Mouse (Mus musculus) liver, embryonic 11.5 days (tissue): ENCODE data around the gene Ncam2. TPM values are rescaled to one million over a fixed set of nuclear protein-coding genes. Genes with fewer than 3 reads are reported as not detected.

Source experiments
- ATAC-seq: fragments of 200-750 bp; cut with Nextera tagmentation; replicated peaks from 2 replicates; pipeline ENCODE4 v1.8.0; 2017; ENCODE audit warnings: moderate number of reproducible peaks, mild to moderate bottlenecking, moderate TSS enrichment, moderate library complexity; ENCODE audit not compliant: low FRiP score
- DNase-seq: peaks from one replicate; pipeline ENCODE4 v3.0.0-alpha.2; 2017; ENCODE audit warnings: low spot score
- H3K27ac ChIP-seq: fragments of 300-500 bp; sonication (generic); 2 replicates; pipeline ENCODE4 v1.5.1; 2014; ENCODE audit warnings: mild to moderate bottlenecking, low read depth, low read length, control low read depth
- H3K27me3 ChIP-seq: fragments of 300-500 bp; sonication (generic); replicated peaks from 2 replicates; pipeline ENCODE4 v1.6.1; 2014; ENCODE audit warnings: low read length, mixed read lengths; ENCODE audit not compliant: control insufficient read depth, insufficient read depth
- H3K36me3 ChIP-seq: fragments of 300-500 bp; sonication (generic); 2 replicates; pipeline ENCODE4 v1.6.1; 2014; ENCODE audit warnings: mild to moderate bottlenecking, low read length, moderate library complexity, mixed read lengths; ENCODE audit not compliant: control insufficient read depth, insufficient read depth
- H3K4me1 ChIP-seq: fragments of 300-500 bp; sonication (generic); replicated peaks from 2 replicates; pipeline ENCODE4 v1.6.1; 2014; ENCODE audit warnings: low read length, mixed read lengths; ENCODE audit not compliant: control insufficient read depth, insufficient read depth
- H3K4me2 ChIP-seq: fragments of 300-500 bp; sonication (generic); 2 replicates; pipeline ENCODE4 v1.6.1; 2014; ENCODE audit warnings: mild to moderate bottlenecking, control low read depth, moderate library complexity
- H3K4me3 ChIP-seq: fragments of 300-500 bp; sonication (generic); 2 replicates; pipeline ENCODE4 v1.5.1; 2014; ENCODE audit warnings: low read depth, low read length, control low read depth
- H3K9ac ChIP-seq: fragments of 300-500 bp; sonication (generic); 2 replicates; pipeline ENCODE4 v1.6.1; 2014; ENCODE audit warnings: low read depth, low read length, control low read depth
- H3K9me3 ChIP-seq: fragments of 300-500 bp; sonication (generic); 2 replicates; pipeline ENCODE4 v1.6.1; 2016; ENCODE audit warnings: low read length, inconsistent platforms, mixed read lengths; ENCODE audit not compliant: control insufficient read depth
- WGBS: fragments of 180-500 bp; shearing (Covaris S2); extraction: QIAGEN DNeasy Blood & Tissue Kit; methylation state at CpG from one replicate; pipeline ENCODE4 v1.1.7; 2014; 5-methylcytosine and 5-hydroxymethylcytosine counted together
- polyA plus RNA-seq: library from polyadenylated mRNA; unstranded; fragments of >200 nt; fragmentation: Nextera tagmentation; extraction: Ambion mirVana; gene quantifications from 2 replicates; pipeline ENCODE4 v1.2.1, GENCODE M21; 2014

The Ncam2 gene
- polyA plus RNA-seq, 1 experiment from 2014 or later: 0.23 TPM

GRCm38 (mm10) chr16:81201471-81201870 is 974 bp downstream of the Ncam2 start:
- Histone ChIP-seq H3K4me2 (no peak overlapping the region), H3K4me1 (no peaks in the 10 kb centered on the region), H3K9me3 (no peaks in the 10 kb centered on the region), H3K36me3 (no peaks in the 10 kb centered on the region), H3K4me3 (no peak overlapping the region), H3K9ac (no peak overlapping the region), H3K27me3 (no peaks in the 10 kb centered on the region; the same call in 1 of the 2 replicates), H3K27ac (no peak overlapping the region)
- DNase-seq (no peak), ATAC-seq (no peak)
- 44% methylated on average over 5 of the region's 5 CpGs for whole genome bisulfite sequencing

GRCm38 (mm10) chr16:81201992-81202391 is 1.5 kb downstream of the Ncam2 start:
- H3K4me1 ChIP-seq: no peaks in the 10 kb centered on the region
- H3K27me3 ChIP-seq: no peaks in the 10 kb centered on the region; the same call in 1 of the 2 replicates
- no peak for DNase-seq
- ATAC-seq: no peak
- no peak overlapping the region for H3K4me2 ChIP-seq
- no peak overlapping the region for H3K27ac ChIP-seq
- WGBS: 8% methylated on average over 4 of the region's 4 CpGs
- H3K4me3 ChIP-seq: no peak overlapping the region
- no peaks in the 10 kb centered on the region for H3K9me3 ChIP-seq
- no peaks in the 10 kb centered on the region for H3K36me3 ChIP-seq
- no peak overlapping the region for H3K9ac ChIP-seq

GRCm38 (mm10) chr16:81202721-81203161 is 2.2 kb downstream of the Ncam2 start:
- no peaks in the 10 kb centered on the region for H3K9me3 ChIP-seq
- 78% methylated on average over 8 of the region's 8 CpGs for WGBS
- H3K36me3 ChIP-seq: no peaks in the 10 kb centered on the region
- H3K4me3 ChIP-seq: no peak overlapping the region
- DNase-seq (no peak), ATAC-seq (no peak)
- H3K4me1 ChIP-seq: no peaks in the 10 kb centered on the region
- no peak overlapping the region for H3K27ac ChIP-seq
- no peaks in the 10 kb centered on the region; the same call in 1 of the 2 replicates for H3K27me3 ChIP-seq
- H3K9ac ChIP-seq: no peak overlapping the region
- H3K4me2 ChIP-seq: no peak overlapping the region

- H3K9me3 ChIP-seq: no peaks in the 10 kb centered on the region
- H3K9ac ChIP-seq: no peak overlapping the region
- no peak for ATAC-seq
- DNase-seq: no peak
- H3K4me1 ChIP-seq: no peaks in the 10 kb centered on the region
- H3K4me3 ChIP-seq: no peak overlapping the region
- H3K4me2 ChIP-seq: no peak overlapping the region
- WGBS: 78% methylated on average over 12 of the region's 12 CpGs
- no peaks in the 10 kb centered on the region for H3K36me3 ChIP-seq
- no peaks in the 10 kb centered on the region; the same call in 1 of the 2 replicates for H3K27me3 ChIP-seq
- no peak overlapping the region for H3K27ac ChIP-seq
Observed at GRCm38 (mm10) chr16:81204405-81205034, 4.0 kb downstream of the Ncam2 start.

GRCm38 (mm10) chr16:81221176-81221575 is 20.7 kb downstream of the Ncam2 start:
- Histone ChIP-seq H3K27ac (no peak overlapping the region), H3K4me2 (no peak overlapping the region), H3K9ac (no peak overlapping the region), H3K27me3 (no peaks in the 10 kb centered on the region), H3K4me1 (no peaks in the 10 kb centered on the region), H3K9me3 (no peaks in the 10 kb centered on the region), H3K4me3 (no peak overlapping the region), H3K36me3 (no peaks in the 10 kb centered on the region)
- WGBS: 75% methylated on average over 3 of the region's 3 CpGs
- ATAC-seq (no peak), DNase-seq (no peak)

- Histone ChIP-seq H3K27me3 (no peaks in the 10 kb centered on the region), H3K9ac (no peak overlapping the region), H3K27ac (no peak overlapping the region), H3K4me2 (no peak overlapping the region), H3K4me1 (no peaks in the 10 kb centered on the region), H3K4me3 (no peak overlapping the region), H3K36me3 (no peaks in the 10 kb centered on the region), H3K9me3 (no peaks in the 10 kb centered on the region)
- no peak for ATAC-seq
- no peak for DNase-seq
- 77% methylated on average over 1 of the region's 1 CpGs for WGBS
Observed at GRCm38 (mm10) chr16:81223841-81224240, 23.3 kb downstream of the Ncam2 start.

GRCm38 (mm10) chr16:81224253-81224652 is 23.8 kb downstream of the Ncam2 start:
- DNase-seq (no peak), ATAC-seq (no peak)
- H3K9me3 ChIP-seq: no peaks in the 10 kb centered on the region
- H3K4me3 ChIP-seq: no peak overlapping the region
- H3K4me2 ChIP-seq: no peak overlapping the region
- no peaks in the 10 kb centered on the region for H3K27me3 ChIP-seq
- no peaks in the 10 kb centered on the region for H3K4me1 ChIP-seq
- no peaks in the 10 kb centered on the region for H3K36me3 ChIP-seq
- H3K27ac ChIP-seq: no peak overlapping the region
- H3K9ac ChIP-seq: no peak overlapping the region

- Histone ChIP-seq H3K4me2 (no peak overlapping the region), H3K27ac (no peak overlapping the region), H3K4me1 (no peaks in the 10 kb centered on the region), H3K9ac (no peak overlapping the region), H3K4me3 (no peak overlapping the region), H3K36me3 (no peaks in the 10 kb centered on the region), H3K9me3 (no peaks in the 10 kb centered on the region), H3K27me3 (no peaks in the 10 kb centered on the region)
- ATAC-seq (no peak), DNase-seq (no peak)
Observed at GRCm38 (mm10) chr16:81254875-81255274, 54.4 kb downstream of the Ncam2 start.

GRCm38 (mm10) chr16:81260429-81260828 is 59.9 kb downstream of the Ncam2 start:
- 62% methylated on average over 2 of the region's 2 CpGs for WGBS
- DNase-seq (no peak), ATAC-seq (no peak)
- Histone ChIP-seq H3K27ac (no peak overlapping the region), H3K9ac (no peak overlapping the region), H3K4me2 (no peak overlapping the region), H3K27me3 (no peaks in the 10 kb centered on the region), H3K36me3 (no peaks in the 10 kb centered on the region), H3K4me1 (no peaks in the 10 kb centered on the region), H3K9me3 (no peaks in the 10 kb centered on the region), H3K4me3 (no peak overlapping the region)
